Mouse (Mus musculus) heart, embryonic 15.5 days (tissue): ENCODE results near the gene Tex45. TPM values are rescaled to one million over a fixed set of nuclear protein-coding genes. Genes with fewer than 3 reads are reported as not detected.

Experiments
- ATAC-seq: fragments of 200-750 bp; cut with Nextera tagmentation; replicated peaks from 2 replicates; pipeline ENCODE4 v1.8.0; 2017; ENCODE audit warnings: low read depth, moderate TSS enrichment; ENCODE audit not compliant: insufficient number of reproducible peaks, insufficient read depth, low FRiP score
- H3K27ac ChIP-seq: fragments of 300-500 bp; sonication (generic); 2 replicates; pipeline ENCODE4 v1.5.1; 2015; ENCODE audit warnings: mild to moderate bottlenecking, inconsistent platforms
- H3K27me3 ChIP-seq: fragments of 300-500 bp; sonication (generic); 2 replicates; pipeline ENCODE4 v1.6.1; 2015; ENCODE audit warnings: inconsistent platforms
- H3K36me3 ChIP-seq: fragments of 300-500 bp; sonication (generic); 2 replicates; pipeline ENCODE4 v1.6.1; 2015; ENCODE audit warnings: mild to moderate bottlenecking, inconsistent platforms
- H3K4me1 ChIP-seq: fragments of 300-500 bp; sonication (generic); replicated peaks from 2 replicates; pipeline ENCODE4 v1.6.1; 2015; ENCODE audit warnings: inconsistent platforms
- H3K4me2 ChIP-seq: fragments of 300-500 bp; sonication (generic); 2 replicates; pipeline ENCODE4 v1.6.1; 2015; ENCODE audit warnings: inconsistent platforms, mild to moderate bottlenecking, moderate library complexity
- H3K4me3 ChIP-seq: fragments of 300-500 bp; sonication (generic); 2 replicates; pipeline ENCODE4 v1.5.1; 2015; ENCODE audit warnings: mild to moderate bottlenecking, inconsistent platforms
- H3K9ac ChIP-seq: fragments of 300-500 bp; sonication (generic); 2 replicates; pipeline ENCODE4 v1.6.1; 2015; ENCODE audit warnings: mild to moderate bottlenecking, inconsistent platforms
- H3K9me3 ChIP-seq: fragments of 300-500 bp; sonication (generic); replicated peaks from 2 replicates; pipeline ENCODE4 v1.6.1; 2016; ENCODE audit warnings: inconsistent platforms
- WGBS: fragments of 180-500 bp; shearing (Covaris S2); methylation state at CpG from one replicate; pipeline ENCODE4 v1.1.7; 2015; ENCODE audit warnings: mixed read lengths; 5-methylcytosine and 5-hydroxymethylcytosine counted together
- polyA plus RNA-seq: library from polyadenylated mRNA; unstranded; fragments of >200 nt; fragmentation: Nextera tagmentation; extraction: Ambion mirVana; gene quantifications from 2 replicates; pipeline ENCODE4 v1.2.1, GENCODE M21; 2015

Gene Tex45
- polyA plus RNA-seq, 1 experiment from 2014 or later: not detected

GRCm38 (mm10) chr8:3463248-3463647 lies 7.4 kb upstream of the Tex45 start:
- Histone ChIP-seq H3K27me3 (no peaks in the 10 kb centered on the region), H3K4me2 (no peak overlapping the region), H3K36me3 (no peaks in the 10 kb centered on the region), H3K27ac (no peak overlapping the region), H3K9me3 (no peaks in the 10 kb centered on the region), H3K4me1 (peaks cover 5% of the 10 kb centered on the region; the same call in 1 of the 2 replicates), H3K4me3 (no peak overlapping the region), H3K9ac (no peak overlapping the region)
- 86% methylated on average over 2 of the region's 2 CpGs for WGBS
- ATAC-seq: no peak

GRCm38 (mm10) chr8:3464309-3464708 lies 6.4 kb upstream of the Tex45 start:
- Histone ChIP-seq H3K9ac (no peak overlapping the region), H3K4me2 (no peak overlapping the region), H3K36me3 (no peaks in the 10 kb centered on the region), H3K27me3 (no peaks in the 10 kb centered on the region), H3K27ac (no peak overlapping the region), H3K4me3 (no peak overlapping the region), H3K4me1 (peaks cover 5% of the 10 kb centered on the region; the same call in 1 of the 2 replicates), H3K9me3 (no peaks in the 10 kb centered on the region)
- no peak for ATAC-seq
- 58% methylated on average over 5 of the region's 5 CpGs for WGBS

- Histone ChIP-seq H3K4me1 (peaks cover 5% of the 10 kb centered on the region; the same call in 1 of the 2 replicates), H3K9ac (peak within 1 kb of the TSS; percentile 58), H3K27me3 (no peaks in the 10 kb centered on the region), H3K36me3 (no peaks in the 10 kb centered on the region), H3K9me3 (no peaks in the 10 kb centered on the region), H3K4me2 (peak within 1 kb of the TSS; percentile 71), H3K27ac (peak within 1 kb of the TSS; percentile 59), H3K4me3 (peak within 1 kb of the TSS; percentile 53)
- peak; percentile 93 for ATAC-seq
- 5% methylated on average over 32 of the region's 32 CpGs for WGBS
Measured at GRCm38 (mm10) chr8:3467006-3467885, 3.4 kb upstream of the Tex45 start, which contains the start of gene Pex11g. Pex11g (minus strand) TSS chr8:3467680.

GRCm38 (mm10) chr8:3467886-3468545 lies 2.6 kb upstream of the Tex45 start:
- Histone ChIP-seq H3K27me3 (no peaks in the 10 kb centered on the region), H3K4me1 (peaks cover 5% of the 10 kb centered on the region; the same call in 1 of the 2 replicates), H3K27ac (peak overlapping the region; percentile 59), H3K36me3 (no peaks in the 10 kb centered on the region), H3K9ac (peak overlapping the region; percentile 58), H3K4me2 (peak overlapping the region; percentile 71), H3K4me3 (peak overlapping the region; percentile 53), H3K9me3 (no peaks in the 10 kb centered on the region)
- 53% methylated on average over 9 of the region's 9 CpGs for WGBS
- no peak for ATAC-seq

- Histone ChIP-seq H3K9ac (no peak overlapping the region), H3K27me3 (no peaks in the 10 kb centered on the region), H3K4me2 (no peak overlapping the region), H3K4me3 (no peak overlapping the region), H3K27ac (no peak overlapping the region), H3K4me1 (peaks cover 5% of the 10 kb centered on the region; the same call in 1 of the 2 replicates), H3K9me3 (no peaks in the 10 kb centered on the region), H3K36me3 (no peaks in the 10 kb centered on the region)
- WGBS: 100% methylated on average over 1 of the region's 1 CpGs
- ATAC-seq: no peak
Measured at GRCm38 (mm10) chr8:3468838-3469237, 1.8 kb upstream of the Tex45 start.

- no peak overlapping the region; the same call in 1 of the 2 replicates for H3K9ac ChIP-seq
- peak overlapping the region; percentile 62 for H3K4me2 ChIP-seq
- 0 out of 2 replicates have a peak, but pooled peaks have one; percentile 56 for ATAC-seq
- no peak overlapping the region for H3K27ac ChIP-seq
- peak overlapping the region; percentile 37 for H3K4me3 ChIP-seq
- no peaks in the 10 kb centered on the region for H3K9me3 ChIP-seq
- peaks cover 11% of the 10 kb centered on the region for H3K27me3 ChIP-seq
- H3K36me3 ChIP-seq: no peaks in the 10 kb centered on the region
- peaks cover 6% of the 10 kb centered on the region; the same call in 1 of the 2 replicates for H3K4me1 ChIP-seq
- WGBS: 20% methylated on average over 37 of the region's 37 CpGs
Measured at GRCm38 (mm10) chr8:3475715-3476429, 5.2 kb downstream of the Tex45 start.

GRCm38 (mm10) chr8:3480221-3480785 lies 9.6 kb downstream of the Tex45 start:
- ATAC-seq: no peak
- Histone ChIP-seq H3K4me2 (no peak overlapping the region), H3K36me3 (no peaks in the 10 kb centered on the region), H3K4me1 (peaks cover 6% of the 10 kb centered on the region; the same call in 1 of the 2 replicates), H3K27me3 (peaks cover 11% of the 10 kb centered on the region), H3K27ac (0 out of 2 replicates have a peak overlapping the region, but pooled peaks have one; percentile 12), H3K9ac (no peak overlapping the region), H3K4me3 (no peak overlapping the region), H3K9me3 (no peaks in the 10 kb centered on the region)
- WGBS: 50% methylated on average over 4 of the region's 4 CpGs

- Histone ChIP-seq H3K27ac (no peak overlapping the region), H3K4me3 (no peak overlapping the region), H3K36me3 (no peaks in the 10 kb centered on the region), H3K4me1 (no peaks in the 10 kb centered on the region), H3K9ac (no peak overlapping the region), H3K27me3 (peaks cover 6% of the 10 kb centered on the region; the same call in 1 of the 2 replicates), H3K9me3 (no peaks in the 10 kb centered on the region), H3K4me2 (no peak overlapping the region)
- WGBS: 59% methylated on average over 5 of the region's 5 CpGs
- ATAC-seq: no peak
Measured at GRCm38 (mm10) chr8:3481605-3482004, 10.9 kb downstream of the Tex45 start.

- ATAC-seq: no peak
- Histone ChIP-seq H3K4me1 (0 out of 2 replicates have a peak, but pooled peaks cover under 1% of the 10 kb centered on the region), H3K4me3 (no peak overlapping the region), H3K4me2 (no peak overlapping the region), H3K36me3 (no peaks in the 10 kb centered on the region), H3K9ac (no peak overlapping the region), H3K9me3 (no peaks in the 10 kb centered on the region), H3K27ac (no peak overlapping the region), H3K27me3 (peaks cover 5% of the 10 kb centered on the region; the same call in 1 of the 2 replicates)
- 81% methylated on average over 22 of the region's 22 CpGs for WGBS
Measured at GRCm38 (mm10) chr8:3482240-3482740, 11.6 kb downstream of the Tex45 start.

GRCm38 (mm10) chr8:3483546-3483945 lies 12.9 kb downstream of the Tex45 start:
- WGBS: 62% methylated on average over 7 of the region's 7 CpGs
- 0 out of 2 replicates have a peak, but pooled peaks cover 2% of the 10 kb centered on the region for H3K4me1 ChIP-seq
- no peak overlapping the region for H3K27ac ChIP-seq
- H3K4me3 ChIP-seq: no peak overlapping the region
- no peaks in the 10 kb centered on the region for H3K9me3 ChIP-seq
- no peak overlapping the region for H3K9ac ChIP-seq
- ATAC-seq: no peak
- no peaks in the 10 kb centered on the region for H3K27me3 ChIP-seq
- H3K36me3 ChIP-seq: no peaks in the 10 kb centered on the region
- H3K4me2 ChIP-seq: no peak overlapping the region
